Mouse (Mus musculus): Measurements from ENCODE around the gene Vdac1. TPM values are rescaled to one million over a fixed set of nuclear protein-coding genes. Genes with fewer than 3 reads are reported as not detected.
"Not testable (repeated sequence)": the region's sequence is repeated elsewhere in the genome, so short reads cannot be mapped to it uniquely, and the experiment has no call there.

Vdac1 gene
- polyA plus RNA-seq, 1 experiment from 2014 or later, result 250 TPM

DNA sequence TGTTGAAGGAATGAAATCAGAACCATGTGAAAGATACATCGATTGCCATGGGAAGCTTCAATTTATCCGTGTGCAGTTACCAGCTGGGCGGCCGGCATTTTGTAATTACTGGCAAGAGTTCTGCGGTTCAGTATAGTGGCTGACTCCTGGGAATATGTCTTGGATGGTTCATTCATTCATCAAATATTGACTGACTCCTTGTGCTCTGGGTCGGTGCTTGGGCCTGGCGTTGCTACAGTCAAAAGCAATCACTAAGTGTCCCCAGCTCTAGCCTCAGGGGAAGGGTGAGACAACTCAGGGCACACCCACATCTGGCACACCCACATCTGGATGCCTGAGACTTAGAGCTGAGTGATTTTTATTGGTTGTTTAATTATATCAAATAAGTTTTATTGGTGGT, 13.2 kb downstream of the Vdac1 start:
- no peak overlapping the region for H3K4me2 ChIP-seq (ENCODE audit: low read length)
- no peak overlapping the region for H3K4me3 ChIP-seq (ENCODE audit: low read depth, low read length)
- ATAC-seq (no peak), DNase-seq (ENCODE audit: low spot score) (no peak)
- no peaks in the 10 kb centered on the region for H3K9me3 ChIP-seq (replicated peaks; ENCODE audit: control insufficient read depth, low read length)
- H3K27me3 ChIP-seq (replicated peaks; ENCODE audit: control insufficient read depth, insufficient read depth, low read length), result no peaks in the 10 kb centered on the region
- peaks cover 6% of the 10 kb centered on the region for H3K4me1 ChIP-seq (ENCODE audit: control insufficient read depth, insufficient read depth, low read length)
- H3K27ac ChIP-seq (ENCODE audit: low read depth, low read length), result no peak overlapping the region
- no peak overlapping the region for H3K9ac ChIP-seq (ENCODE audit: low read length)
- peaks cover 44% of the 10 kb centered on the region for H3K36me3 ChIP-seq (ENCODE audit: control insufficient read depth, insufficient read depth, low read length)
- 91% methylated on average over 7 of the region's 7 CpGs for WGBS

DNA sequence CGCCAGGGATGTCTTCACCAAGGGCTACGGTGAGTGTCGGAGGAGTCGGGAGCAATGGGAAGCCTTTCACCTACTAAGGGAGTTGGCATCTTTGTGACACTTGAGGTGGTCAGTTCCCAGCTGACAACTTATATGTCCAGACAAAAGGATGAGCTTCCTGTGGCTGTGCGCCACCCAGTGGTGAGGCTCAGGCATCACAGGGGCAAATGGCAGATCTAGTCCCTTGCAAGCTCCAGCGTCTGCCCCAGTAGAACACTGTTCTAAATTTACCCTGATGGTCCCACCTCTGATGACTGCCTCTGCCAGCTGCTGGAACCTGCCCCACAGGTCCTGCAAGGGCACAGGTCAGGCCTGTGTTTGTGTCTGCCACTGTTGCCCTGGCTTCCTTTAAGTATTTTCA, 13.7 kb downstream of the Vdac1 start:
- 68% methylated on average over 6 of the region's 6 CpGs for WGBS
- peaks cover 48% of the 10 kb centered on the region for H3K36me3 ChIP-seq (ENCODE audit: control insufficient read depth, insufficient read depth, low read length)
- H3K27ac ChIP-seq (ENCODE audit: low read depth, low read length), result no peak overlapping the region
- H3K9ac ChIP-seq (ENCODE audit: low read length), result no peak overlapping the region
- H3K9me3 ChIP-seq (replicated peaks; ENCODE audit: control insufficient read depth, low read length), result no peaks in the 10 kb centered on the region
- ATAC-seq, result no peak
- no peaks in the 10 kb centered on the region for H3K27me3 ChIP-seq (replicated peaks; ENCODE audit: control insufficient read depth, insufficient read depth, low read length)
- no peak overlapping the region for H3K4me2 ChIP-seq (ENCODE audit: low read length)
- DNase-seq (ENCODE audit: low spot score), result peak; percentile 47
- H3K4me1 ChIP-seq (ENCODE audit: control insufficient read depth, insufficient read depth, low read length), result peaks cover 6% of the 10 kb centered on the region
- H3K4me3 ChIP-seq (ENCODE audit: low read depth, low read length), result no peak overlapping the region

DNA sequence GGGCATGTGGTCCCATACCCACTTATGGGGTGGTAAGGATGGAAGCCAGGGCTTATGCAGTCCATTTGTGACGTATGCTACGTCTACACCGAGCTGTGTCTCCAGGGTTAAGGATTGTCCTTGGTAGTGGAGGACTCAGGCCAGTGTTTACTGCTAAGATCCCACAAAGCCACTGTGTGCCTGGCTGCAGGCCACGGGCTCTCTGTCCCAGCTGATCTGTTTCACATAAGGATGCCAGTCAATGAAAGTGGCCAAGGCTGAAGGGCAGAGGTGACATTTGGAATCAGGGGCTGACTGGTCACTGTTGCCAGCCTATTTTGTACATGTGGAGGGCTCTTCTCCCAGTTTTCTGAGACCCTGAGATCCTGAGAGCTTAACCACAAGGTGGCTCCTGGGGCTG, 16.9 kb downstream of the Vdac1 start:
- H3K9ac ChIP-seq (ENCODE audit: low read length), result no peak overlapping the region
- H3K9me3 ChIP-seq (replicated peaks; ENCODE audit: control insufficient read depth, low read length), result no peaks in the 10 kb centered on the region
- H3K4me3 ChIP-seq (ENCODE audit: low read depth, low read length), result no peak overlapping the region
- H3K4me2 ChIP-seq (ENCODE audit: low read length), result no peak overlapping the region
- ATAC-seq (no peak), DNase-seq (ENCODE audit: low spot score) (no peak)
- peaks cover 63% of the 10 kb centered on the region for H3K36me3 ChIP-seq (ENCODE audit: control insufficient read depth, insufficient read depth, low read length)
- no peak overlapping the region for H3K27ac ChIP-seq (ENCODE audit: low read depth, low read length)
- WGBS, result 92% methylated on average over 4 of the region's 4 CpGs
- no peaks in the 10 kb centered on the region for H3K4me1 ChIP-seq (ENCODE audit: control insufficient read depth, insufficient read depth, low read length)
- H3K27me3 ChIP-seq (replicated peaks; ENCODE audit: control insufficient read depth, insufficient read depth, low read length), result no peaks in the 10 kb centered on the region

DNA sequence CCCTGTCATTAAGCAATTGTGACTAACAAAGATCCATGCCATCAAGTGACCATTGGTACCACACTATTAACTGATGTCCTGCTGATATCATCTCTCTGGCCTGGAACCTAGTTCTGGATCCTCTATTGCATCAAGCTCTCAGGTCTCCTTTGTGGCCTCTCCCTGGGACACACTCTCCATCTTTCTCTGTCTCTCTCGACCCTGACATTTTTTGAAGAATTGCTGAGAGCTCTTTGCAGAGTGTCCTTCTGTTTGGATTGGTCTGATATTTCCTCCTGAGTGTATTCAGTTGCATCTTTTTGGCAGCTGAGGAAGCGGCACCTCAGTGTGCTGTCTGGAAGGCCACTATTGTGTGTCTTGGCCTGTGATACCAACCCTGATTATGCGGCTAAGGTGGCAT, 18.6 kb downstream of the Vdac1 start:
- Histone ChIP-seq H3K36me3 (ENCODE audit: control insufficient read depth, insufficient read depth, low read length) (peaks cover 78% of the 10 kb centered on the region), H3K27me3 (replicated peaks; ENCODE audit: control insufficient read depth, insufficient read depth, low read length) (no peaks in the 10 kb centered on the region), H3K27ac (ENCODE audit: low read depth, low read length) (no peak overlapping the region), H3K4me3 (ENCODE audit: low read depth, low read length) (no peak overlapping the region), H3K4me1 (ENCODE audit: control insufficient read depth, insufficient read depth, low read length) (no peaks in the 10 kb centered on the region), H3K9ac (ENCODE audit: low read length) (no peak overlapping the region), H3K4me2 (ENCODE audit: low read length) (no peak overlapping the region), H3K9me3 (replicated peaks; ENCODE audit: control insufficient read depth, low read length) (no peaks in the 10 kb centered on the region)
- DNase-seq (ENCODE audit: low spot score) (no peak), ATAC-seq (no peak)
- 98% methylated on average over 3 of the region's 3 CpGs for WGBS

DNA sequence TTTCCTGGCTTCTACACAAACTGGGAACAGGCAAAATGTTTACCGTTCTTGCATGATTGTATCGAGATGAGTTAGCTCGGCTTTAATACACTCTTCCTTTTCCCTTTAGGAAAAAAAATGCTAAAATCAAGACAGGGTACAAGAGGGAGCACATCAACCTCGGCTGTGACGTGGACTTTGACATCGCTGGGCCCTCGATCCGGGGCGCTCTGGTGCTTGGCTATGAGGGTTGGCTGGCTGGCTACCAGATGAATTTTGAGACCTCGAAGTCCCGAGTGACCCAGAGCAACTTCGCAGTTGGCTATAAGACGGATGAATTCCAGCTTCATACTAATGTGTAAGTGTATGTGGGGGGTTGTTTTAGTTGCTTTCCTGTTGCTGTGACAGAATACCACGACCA, 23.1 kb downstream of the Vdac1 start:
- DNase-seq (ENCODE audit: low spot score) (no peak), ATAC-seq (no peak)
- no peak overlapping the region for H3K4me3 ChIP-seq (ENCODE audit: low read depth, low read length)
- H3K9ac ChIP-seq (ENCODE audit: low read length), result no peak overlapping the region
- no peak overlapping the region for H3K27ac ChIP-seq (ENCODE audit: low read depth, low read length)
- no peaks in the 10 kb centered on the region for H3K4me1 ChIP-seq (ENCODE audit: control insufficient read depth, insufficient read depth, low read length)
- H3K9me3 ChIP-seq (replicated peaks; ENCODE audit: control insufficient read depth, low read length), result no peaks in the 10 kb centered on the region
- 96% methylated on average over 14 of the region's 14 CpGs for WGBS
- H3K36me3 ChIP-seq (ENCODE audit: control insufficient read depth, insufficient read depth, low read length), result peaks cover 78% of the 10 kb centered on the region
- no peaks in the 10 kb centered on the region for H3K27me3 ChIP-seq (replicated peaks; ENCODE audit: control insufficient read depth, insufficient read depth, low read length)
- no peak overlapping the region for H3K4me2 ChIP-seq (ENCODE audit: low read length)

DNA sequence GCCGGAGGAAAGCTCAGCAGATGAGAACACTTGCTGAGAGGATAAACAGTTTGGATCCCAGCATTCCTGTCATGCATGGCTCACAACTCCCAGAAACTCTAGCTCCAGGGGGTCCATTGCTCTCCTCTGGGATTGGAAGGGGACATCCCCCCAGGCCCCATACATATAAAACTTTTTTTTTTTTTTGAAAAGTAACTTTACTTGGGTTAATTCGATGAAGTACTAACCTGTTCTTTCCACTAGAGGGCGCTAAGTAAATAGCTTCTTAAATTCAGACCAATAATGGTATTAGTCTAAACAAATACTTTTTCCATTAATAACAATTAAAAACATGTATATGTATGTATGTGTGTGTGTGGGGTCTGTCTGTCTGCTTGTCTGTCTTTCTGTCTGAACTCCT, 24.0 kb downstream of the Vdac1 start:
- Histone ChIP-seq H3K4me3 (ENCODE audit: low read depth, low read length) (no peak overlapping the region), H3K4me1 (ENCODE audit: control insufficient read depth, insufficient read depth, low read length) (no peaks in the 10 kb centered on the region), H3K9me3 (replicated peaks; ENCODE audit: control insufficient read depth, low read length) (no peaks in the 10 kb centered on the region), H3K4me2 (ENCODE audit: low read length) (no peak overlapping the region), H3K9ac (ENCODE audit: low read length) (no peak overlapping the region), H3K27ac (ENCODE audit: low read depth, low read length) (no peak overlapping the region), H3K27me3 (replicated peaks; ENCODE audit: control insufficient read depth, insufficient read depth, low read length) (no peaks in the 10 kb centered on the region), H3K36me3 (ENCODE audit: control insufficient read depth, insufficient read depth, low read length) (peaks cover 70% of the 10 kb centered on the region)
- ATAC-seq, result no peak
- 53% methylated on average over 3 of the region's 3 CpGs for WGBS
- DNase-seq (ENCODE audit: low spot score), result peak; percentile 62

DNA sequence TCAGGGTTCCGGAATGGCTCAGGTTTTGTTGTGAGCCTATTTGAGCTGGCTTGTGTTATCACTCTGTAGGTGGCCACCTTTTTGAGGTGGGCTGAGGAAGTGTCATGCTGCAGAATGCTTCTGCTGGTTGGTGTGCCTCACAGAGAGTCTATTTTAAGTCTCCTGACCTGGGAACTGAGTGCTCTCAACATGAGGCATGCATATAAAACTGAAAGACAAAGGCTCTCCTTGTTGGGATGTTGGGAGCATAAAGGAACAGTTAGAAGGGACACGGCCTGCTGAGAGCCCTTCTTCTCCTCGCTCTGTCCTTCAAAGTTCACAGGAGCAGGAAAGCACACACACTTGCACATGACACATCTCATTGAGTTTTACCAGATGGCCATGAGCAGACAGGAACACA, 26.2 kb downstream of the Vdac1 start:
- 90% methylated on average over 3 of the region's 3 CpGs for WGBS
- peaks cover 58% of the 10 kb centered on the region for H3K36me3 ChIP-seq (ENCODE audit: control insufficient read depth, insufficient read depth, low read length)
- no peak for ATAC-seq
- no peak overlapping the region for H3K4me2 ChIP-seq (ENCODE audit: low read length)
- H3K9ac ChIP-seq (ENCODE audit: low read length), result no peak overlapping the region
- no peaks in the 10 kb centered on the region for H3K27me3 ChIP-seq (replicated peaks; ENCODE audit: control insufficient read depth, insufficient read depth, low read length)
- H3K4me3 ChIP-seq (ENCODE audit: low read depth, low read length), result no peak overlapping the region
- H3K27ac ChIP-seq (ENCODE audit: low read depth, low read length), result no peak overlapping the region
- H3K4me1 ChIP-seq (ENCODE audit: control insufficient read depth, insufficient read depth, low read length), result no peaks in the 10 kb centered on the region
- H3K9me3 ChIP-seq (replicated peaks; ENCODE audit: control insufficient read depth, low read length), result no peaks in the 10 kb centered on the region
- DNase-seq (ENCODE audit: low spot score), result no peak

DNA sequence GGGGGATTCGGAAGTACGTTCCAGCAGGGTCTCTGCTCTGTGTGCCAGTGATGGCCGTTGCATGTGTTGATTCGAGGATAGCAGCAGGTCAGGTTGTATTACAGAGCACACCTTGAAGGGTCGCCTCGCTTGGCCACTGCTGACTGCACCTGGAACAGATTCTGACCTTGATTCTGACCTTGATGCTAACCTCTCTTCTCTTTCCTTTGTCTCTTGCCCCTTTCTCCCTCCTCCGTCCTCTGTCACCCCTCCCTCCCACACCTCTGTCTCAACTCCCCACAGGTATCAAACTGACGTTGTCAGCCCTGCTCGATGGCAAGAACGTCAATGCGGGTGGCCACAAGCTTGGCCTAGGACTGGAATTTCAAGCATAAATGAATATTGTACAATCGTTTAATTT, 27.5 kb downstream of the Vdac1 start:
- no peak overlapping the region for H3K4me3 ChIP-seq (ENCODE audit: low read depth, low read length)
- H3K36me3 ChIP-seq (ENCODE audit: control insufficient read depth, insufficient read depth, low read length), result peaks cover 53% of the 10 kb centered on the region
- H3K4me1 ChIP-seq (ENCODE audit: control insufficient read depth, insufficient read depth, low read length), result no peaks in the 10 kb centered on the region
- H3K4me2 ChIP-seq (ENCODE audit: low read length), result no peak overlapping the region
- no peak for ATAC-seq
- H3K9ac ChIP-seq (ENCODE audit: low read length), result no peak overlapping the region
- H3K27me3 ChIP-seq (replicated peaks; ENCODE audit: control insufficient read depth, insufficient read depth, low read length), result no peaks in the 10 kb centered on the region
- WGBS, result 92% methylated on average over 12 of the region's 12 CpGs
- no peak overlapping the region for H3K27ac ChIP-seq (ENCODE audit: low read depth, low read length)
- DNase-seq (ENCODE audit: low spot score), result no peak
- H3K9me3 ChIP-seq (replicated peaks; ENCODE audit: control insufficient read depth, low read length), result no peaks in the 10 kb centered on the region

DNA sequence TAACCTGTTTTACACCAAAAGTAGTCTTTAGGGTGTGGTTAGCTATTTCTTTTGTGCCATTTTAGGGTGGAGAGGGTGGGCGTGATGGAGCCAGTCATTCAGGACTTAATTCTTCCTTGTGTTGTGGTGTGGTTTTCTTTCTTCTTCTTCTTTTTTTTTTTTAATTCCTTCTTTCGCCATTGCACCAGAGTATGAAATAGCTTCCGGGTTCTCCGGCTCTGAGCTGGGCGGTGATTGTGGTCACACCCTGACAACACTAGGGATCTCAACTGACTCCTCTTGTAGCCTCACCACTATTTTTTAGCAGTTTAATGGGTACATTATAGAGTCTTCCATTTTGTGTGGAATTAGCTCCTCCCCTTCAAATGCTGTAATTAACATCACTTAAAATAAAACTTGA, 28.3 kb downstream of the Vdac1 start:
- H3K36me3 ChIP-seq (ENCODE audit: control insufficient read depth, insufficient read depth, low read length), result peaks cover 46% of the 10 kb centered on the region
- 93% methylated on average over 5 of the region's 5 CpGs for WGBS
- H3K4me3 ChIP-seq (ENCODE audit: low read depth, low read length); H3K9ac ChIP-seq (ENCODE audit: low read length); H3K9me3 ChIP-seq (replicated peaks; ENCODE audit: control insufficient read depth, low read length); H3K4me1 ChIP-seq (ENCODE audit: control insufficient read depth, insufficient read depth, low read length); H3K27ac ChIP-seq (ENCODE audit: low read depth, low read length); H3K4me2 ChIP-seq (ENCODE audit: low read length); DNase-seq (ENCODE audit: low spot score); ATAC-seq; H3K27me3 ChIP-seq (replicated peaks; ENCODE audit: control insufficient read depth, insufficient read depth, low read length): not testable (repeated sequence)

DNA sequence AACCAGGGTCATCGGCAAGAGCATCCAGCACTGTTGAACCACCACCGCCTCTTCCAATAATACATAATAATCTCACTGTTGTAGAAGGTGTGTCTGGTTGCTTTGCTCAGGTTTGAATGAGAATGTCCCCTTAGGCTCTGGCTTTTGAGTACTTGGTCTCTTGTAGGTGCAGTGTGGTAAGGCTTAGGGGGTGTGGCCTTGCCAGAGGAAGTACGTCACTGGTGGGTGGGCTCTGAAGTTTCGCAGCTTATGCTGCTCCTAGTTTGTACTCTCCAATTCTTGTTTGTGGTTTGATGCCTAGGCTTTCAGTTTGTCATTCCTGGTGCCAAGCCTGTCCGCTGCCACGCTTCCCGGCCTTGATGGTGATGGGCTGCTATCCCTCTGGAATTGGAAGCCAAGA, 29.3 kb downstream of the Vdac1 start:
- ATAC-seq, result no peak
- H3K9me3 ChIP-seq (replicated peaks; ENCODE audit: control insufficient read depth, low read length), result no peaks in the 10 kb centered on the region

More for the DNA sequence above, 29.3 kb downstream of the Vdac1 start:
- 93% methylated on average over 7 of the region's 7 CpGs for WGBS
- no peak overlapping the region for H3K4me2 ChIP-seq (ENCODE audit: low read length)
- no peak overlapping the region for H3K9ac ChIP-seq (ENCODE audit: low read length)
- H3K4me3 ChIP-seq (ENCODE audit: low read depth, low read length), result no peak overlapping the region
- H3K4me1 ChIP-seq (ENCODE audit: control insufficient read depth, insufficient read depth, low read length), result no peaks in the 10 kb centered on the region
- no peak overlapping the region for H3K27ac ChIP-seq (ENCODE audit: low read depth, low read length)
- H3K36me3 ChIP-seq (ENCODE audit: control insufficient read depth, insufficient read depth, low read length), result peaks cover 38% of the 10 kb centered on the region
- DNase-seq (ENCODE audit: low spot score), result no peak
- no peaks in the 10 kb centered on the region for H3K27me3 ChIP-seq (replicated peaks; ENCODE audit: control insufficient read depth, insufficient read depth, low read length)
